Mouse (Mus musculus) thymus, postnatal 25 days (tissue): ENCODE measurements around the gene Olfr2.
"Not testable (repeated sequence)": the region's sequence is repeated elsewhere in the genome, so short reads cannot be mapped to it uniquely, and the experiment has no call there.

Experiments used
- DNase-seq: peaks from one replicate; pipeline ENCODE4 v3.0.0; 2022

The Olfr2 gene

GRCm38 (mm10) chr7:107005972-107006371 is at the start of gene Olfr2:
TSS of gene Olfr2 (minus strand) at chr7:107006072.
- no peak for DNase-seq

- DNase-seq = no peak
These were observed 41.7 kb upstream of the Olfr2 start for GRCm38 (mm10) chr7:107047578-107047977.

DNA sequence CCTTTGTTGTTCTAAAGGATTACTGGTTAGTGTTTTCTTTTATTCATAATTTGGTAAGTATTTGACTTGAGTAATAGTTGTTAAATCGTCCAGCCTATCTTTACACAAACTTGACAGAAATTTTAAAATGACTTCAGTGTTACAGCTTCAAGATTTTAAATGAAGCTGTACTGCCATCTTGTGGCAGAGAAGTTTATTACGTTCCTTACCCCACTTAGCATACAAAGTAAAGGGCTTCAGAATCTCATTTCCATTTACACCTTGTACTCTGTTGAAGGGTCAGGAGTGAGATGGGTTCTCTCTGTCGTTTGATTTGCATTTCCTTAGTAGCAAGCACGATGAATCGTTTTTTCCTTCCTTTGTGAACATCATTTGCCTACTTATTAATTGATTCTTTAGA is 40.0 kb upstream of the Olfr2 start:
- peak; percentile 13 for DNase-seq

DNA sequence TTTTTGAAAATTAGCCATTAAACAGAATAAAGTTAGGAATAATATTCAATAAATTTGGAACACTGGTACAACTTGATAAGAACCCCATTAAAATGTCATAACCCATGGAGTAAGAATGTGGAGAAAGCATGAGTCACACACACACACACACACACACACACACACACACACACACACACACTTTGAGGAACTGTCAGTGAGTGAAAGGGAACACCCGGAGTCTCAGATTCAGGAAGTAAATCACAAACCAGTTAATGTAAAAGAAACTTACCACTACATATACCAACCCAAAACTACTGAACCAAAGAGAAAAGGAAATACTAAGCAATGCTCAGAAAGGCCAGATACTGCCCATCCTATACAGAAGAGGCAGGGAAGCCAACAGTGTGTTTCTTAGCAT is 38.5 kb upstream of the Olfr2 start:
- no peak for DNase-seq

- DNase-seq = no peak
These were observed 37.3 kb upstream of the Olfr2 start for GRCm38 (mm10) chr7:107043136-107043535.

DNA sequence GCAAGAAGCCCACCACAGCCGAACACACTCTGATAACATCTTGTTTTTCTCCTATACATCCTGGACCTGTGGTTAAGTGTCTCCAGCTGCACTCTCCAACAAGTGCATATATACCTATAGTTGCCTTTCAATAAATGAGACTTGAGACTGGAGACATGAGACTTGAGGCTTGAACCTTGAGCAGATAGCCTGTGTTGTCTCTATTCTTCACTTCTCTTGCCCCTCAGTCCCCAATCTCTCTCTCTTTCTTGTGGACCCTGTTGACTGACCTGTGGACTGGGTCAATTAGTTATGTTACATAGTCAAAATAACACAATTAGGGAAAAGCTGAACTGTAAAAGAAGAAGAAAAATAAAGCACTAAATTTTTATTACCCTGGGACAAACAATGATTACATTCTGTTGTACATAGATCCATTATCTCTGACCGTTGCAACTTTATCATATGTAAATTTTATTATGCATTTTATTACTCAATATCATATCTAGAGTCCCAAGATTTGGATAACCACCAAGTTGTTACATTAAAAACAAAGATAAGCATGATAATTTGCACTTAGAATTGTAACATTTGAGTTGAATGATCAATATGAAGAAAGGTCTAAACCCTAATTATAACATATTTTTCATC is 34.2 kb upstream of the Olfr2 start:
- DNase-seq = no peak

- DNase-seq = no peak
These were observed 25.0 kb upstream of the Olfr2 start, which contains the start of gene Olfr713 for GRCm38 (mm10) chr7:107030874-107031273. TSS of gene Olfr713 (plus strand) at chr7:107031174.

GRCm38 (mm10) chr7:107004169-107004568 is 1.7 kb downstream of the Olfr2 start:
- no peak for DNase-seq

- no peak for DNase-seq
These were observed 5.1 kb downstream of the Olfr2 start for GRCm38 (mm10) chr7:107000798-107001197.

DNA sequence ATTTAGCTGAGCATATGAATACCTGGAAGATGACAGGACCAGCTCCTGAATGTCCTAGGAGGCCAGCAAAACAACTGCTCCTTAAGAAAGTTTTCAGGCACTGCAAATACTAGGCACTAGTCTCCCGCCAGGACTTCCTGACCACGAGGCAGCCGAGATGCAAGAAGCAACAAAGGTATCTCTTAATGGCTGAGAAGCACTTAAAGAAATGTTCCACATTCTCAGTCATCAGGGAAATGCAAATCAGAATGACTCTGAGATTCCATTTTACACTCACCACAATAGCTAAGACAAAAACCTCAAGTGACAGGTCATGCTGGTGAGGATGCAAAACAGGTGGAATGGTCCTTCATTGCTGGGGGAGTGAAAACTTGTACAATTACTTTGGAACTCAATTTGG is 20.6 kb downstream of the Olfr2 start:
- DNase-seq = no peak

DNA sequence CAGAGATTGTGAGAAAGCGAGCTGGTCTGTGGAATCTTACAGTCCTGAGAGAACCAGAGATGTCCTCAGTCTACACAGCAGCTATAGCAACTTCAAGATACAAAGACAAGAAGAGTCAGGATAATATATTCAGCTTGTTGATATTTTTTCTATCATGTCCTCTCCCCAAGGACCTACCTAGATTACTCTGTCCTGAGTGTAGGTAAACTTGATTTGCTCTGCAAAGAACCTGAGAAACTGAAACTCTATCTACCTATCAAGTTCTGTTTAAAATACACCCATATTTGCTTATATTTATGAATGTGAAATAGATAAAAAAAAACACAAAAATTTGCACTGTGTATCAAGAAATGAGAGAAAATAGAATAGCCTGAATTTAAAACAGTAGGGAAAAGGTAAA is 30.5 kb downstream of the Olfr2 start, which contains the start of gene Olfr711:
Olfr711 (minus strand) TSS at position 101 of the 400 bp plus-strand sequence.
- no peak for DNase-seq

- DNase-seq = not testable (repeated sequence)
These were observed 38.4 kb downstream of the Olfr2 start for GRCm38 (mm10) chr7:106967503-106967902.

GRCm38 (mm10) chr7:106963837-106964236 is 42.0 kb downstream of the Olfr2 start, which contains the start of gene Olfr6:
TSS of gene Olfr6 (minus strand) at chr7:106963937.
- no peak for DNase-seq

DNA sequence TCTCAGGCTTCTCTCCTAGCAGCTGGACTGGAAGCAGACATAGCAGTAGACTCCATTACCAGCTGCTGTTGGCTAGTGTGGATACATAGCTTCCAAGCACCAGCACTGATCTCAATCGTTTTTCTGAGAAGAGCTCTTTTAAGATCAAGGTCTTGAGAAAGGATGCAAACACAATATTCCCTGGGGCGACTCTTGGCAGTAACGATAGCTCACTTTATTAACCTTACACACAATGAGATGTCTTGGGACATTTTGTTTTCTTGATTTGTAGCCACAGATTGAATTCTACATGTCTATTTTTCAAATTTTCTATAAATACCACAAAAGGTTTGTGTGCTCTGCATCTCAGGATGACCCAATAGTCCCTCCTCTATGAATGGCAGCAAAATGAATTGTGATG is 57.7 kb downstream of the Olfr2 start, which contains the start of gene Olfr710:
Olfr710 (minus strand) TSS at position 101 of the 400 bp plus-strand sequence.
- DNase-seq = no peak
